Mouse (Mus musculus): ENCODE data around the gene Hmx1.

DNA sequence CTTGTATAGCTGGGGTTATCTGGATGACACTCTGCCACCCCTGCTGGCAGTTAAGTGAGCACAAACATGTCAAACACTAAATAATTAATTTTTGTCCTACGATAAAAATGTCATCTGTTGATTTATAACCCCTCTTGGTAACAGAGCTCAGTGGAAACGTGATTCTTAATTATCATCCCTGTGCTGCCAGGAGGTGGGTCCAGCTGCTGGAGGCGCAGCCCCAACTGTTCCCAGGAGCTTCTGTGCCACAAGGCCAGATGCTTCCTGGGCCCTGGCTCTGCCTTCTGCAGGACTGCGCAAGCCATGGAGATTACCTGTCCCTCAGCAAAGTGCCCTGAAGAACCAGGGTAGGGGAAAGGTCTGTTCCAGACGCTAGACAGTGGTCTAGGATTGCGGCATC is 43.2 kb downstream of the Hmx1 start:
- no peak for TF ChIP-seq CTCF (IDR thresholded peaks at IDR 0.05; ENCODE audit: low read depth)
- TF ChIP-seq EP300 (IDR thresholded peaks at IDR 0.05; ENCODE audit: low read depth): no peak
